Mouse (Mus musculus) left cerebral cortex, adult 2 months (tissue): ENCODE data around the gene Tmcc1. TPM values are rescaled to one million over a fixed set of nuclear protein-coding genes. Genes with fewer than 3 reads are reported as not detected.

ENCODE experiments used
- DNase-seq, 2 experiments: peaks; one replicate each; pipeline ENCODE4 v3.0.0; 2021 to 2022; ENCODE audit warnings: low spot score in 2 of 2, mixed read lengths in 1 of 2; ENCODE audit errors: extremely low spot score in 1 of 2
- H3K27ac ChIP-seq: fragments of 200-600 bp; 2 replicates; pipeline ENCODE4 v1.8.1; 2022
- H3K4me3 ChIP-seq: fragments of 200-600 bp; 2 replicates; pipeline ENCODE4 v1.8.1; 2022
- CTCF ChIP-seq: fragments of 200-600 bp; IDR thresholded peaks from 2 replicates; pipeline ENCODE4 v1.8.1; 2022; ENCODE audit warnings: antibody characterized with exemption, mild to moderate bottlenecking, moderate library complexity
- intact Hi-C: fragments of 180-260 bp; cut with DNase I; formaldehyde crosslinking; loops from one replicate; pipeline ENCODE4 v1.15.1; 2025
- total RNA-seq, 2 experiments: library from RNA; stranded (reverse); gene quantifications; 2 replicates each; pipeline ENCODE4 v1.2.3; 2021

Tmcc1 gene
- total RNA-seq, 2 experiments from 2014 or later = 72.8 to 76.7 TPM

- H3K27ac ChIP-seq = no peak overlapping the region
- DNase-seq = no peak
- intact Hi-C loops = no loop called here
- no peak overlapping the region for H3K4me3 ChIP-seq
- no peak for TF ChIP-seq CTCF
Observed at GRCm38 (mm10) chr6:116038222-116038621, 155.1 kb downstream of the Tmcc1 start.

GRCm38 (mm10) chr6:116037281-116037831 is 155.9 kb downstream of the Tmcc1 start:
- TF ChIP-seq CTCF = no peak
- Histone ChIP-seq H3K4me3 (no peak overlapping the region), H3K27ac (peak overlapping the region; percentile 37; the same call in 1 of the 2 replicates)
- intact Hi-C loops = no loop called here
- DNase-seq = no peak

- Histone ChIP-seq H3K4me3 (no peak overlapping the region), H3K27ac (no peak overlapping the region)
- intact Hi-C loops = no loop called here
- no peak for TF ChIP-seq CTCF
- no peak for DNase-seq
Observed at GRCm38 (mm10) chr6:116036555-116036954, 156.7 kb downstream of the Tmcc1 start.

- intact Hi-C loops = no loop called here
- Histone ChIP-seq H3K27ac (no peak overlapping the region), H3K4me3 (no peak overlapping the region)
- no peak for DNase-seq
- TF ChIP-seq CTCF = no peak
Observed at GRCm38 (mm10) chr6:116031052-116031451, 162.2 kb downstream of the Tmcc1 start.

GRCm38 (mm10) chr6:116024666-116025065 is 168.6 kb downstream of the Tmcc1 start:
- no peak for TF ChIP-seq CTCF
- no peak overlapping the region for H3K27ac ChIP-seq
- no peak for DNase-seq
- H3K4me3 ChIP-seq = no peak overlapping the region
- intact Hi-C loops = loop anchor here (5.0 kb wide), 2 partner anchors 33 to 83 kb away; no protein-coding TSS in a partner anchor

- intact Hi-C loops = loop anchor here (5.0 kb wide), 1 partner anchor 35 kb away; no protein-coding TSS in a partner anchor
- no peak overlapping the region for H3K27ac ChIP-seq
- no peak for TF ChIP-seq CTCF
- no peak overlapping the region for H3K4me3 ChIP-seq
- DNase-seq = no peak
Observed at GRCm38 (mm10) chr6:116021961-116022485, 171.3 kb downstream of the Tmcc1 start.

- Histone ChIP-seq H3K4me3 (no peak overlapping the region), H3K27ac (no peak overlapping the region)
- TF ChIP-seq CTCF = no peak
- intact Hi-C loops = no loop called here
- DNase-seq = no peak
Observed at GRCm38 (mm10) chr6:116015902-116016301, 177.4 kb downstream of the Tmcc1 start.

- intact Hi-C loops = loop anchor here (5.0 kb wide), 2 partner anchors 178 to 403 kb away; partner anchors contain the start of gene Tmcc1
- Histone ChIP-seq H3K4me3 (no peak overlapping the region), H3K27ac (no peak overlapping the region)
- no peak for TF ChIP-seq CTCF
- DNase-seq = no peak
Observed at GRCm38 (mm10) chr6:116014111-116014510, 179.2 kb downstream of the Tmcc1 start.

GRCm38 (mm10) chr6:116013687-116014086 is 179.6 kb downstream of the Tmcc1 start:
- no peak for DNase-seq
- Histone ChIP-seq H3K27ac (no peak overlapping the region), H3K4me3 (no peak overlapping the region)
- intact Hi-C loops = loop anchor here (5.0 kb wide), 2 partner anchors 179 to 404 kb away; partner anchors contain the start of gene Tmcc1
- no peak for TF ChIP-seq CTCF

GRCm38 (mm10) chr6:116010541-116010940 is 182.7 kb downstream of the Tmcc1 start:
- no peak overlapping the region for H3K27ac ChIP-seq
- intact Hi-C loops = loop anchor here (1.0 to 5.0 kb wide), 3 partner anchors 118 to 407 kb away; partner anchors contain the start of gene Tmcc1
- H3K4me3 ChIP-seq = no peak overlapping the region
- TF ChIP-seq CTCF = peak; percentile 100
- DNase-seq = peak; percentile 83 to 90

GRCm38 (mm10) chr6:116009426-116009825 is 183.9 kb downstream of the Tmcc1 start:
- intact Hi-C loops = loop anchor here (5.0 kb wide), 1 partner anchor 198 kb away; the partner anchor contains the start of gene Washc2
- no peak for DNase-seq
- H3K4me3 ChIP-seq = no peak overlapping the region
- no peak overlapping the region for H3K27ac ChIP-seq
- no peak for TF ChIP-seq CTCF

- TF ChIP-seq CTCF = peak; percentile 85
- no peak overlapping the region for H3K4me3 ChIP-seq
- intact Hi-C loops = loop anchor here (1.0 to 5.0 kb wide), 2 partner anchors 106 to 200 kb away; partner anchors contain the start of gene Washc2
- H3K27ac ChIP-seq = no peak overlapping the region
- peak; percentile 59 to 76 for DNase-seq
Observed at GRCm38 (mm10) chr6:116007561-116008173, 185.6 kb downstream of the Tmcc1 start.
